Mouse (Mus musculus) C2C12 (cell line): Measurements from ENCODE around the gene Nkx6-2. TPM values are rescaled to one million over a fixed set of nuclear protein-coding genes. Genes with fewer than 3 reads are reported as not detected.

Source experiments
- H3K27me3 ChIP-seq: one replicate; pipeline ENCODE4 v1.6.1; 2011; ENCODE audit not compliant: control insufficient read depth, insufficient read depth, insufficient read length
- H3K36me3 ChIP-seq: one replicate; pipeline ENCODE4 v1.6.1; 2011; ENCODE audit not compliant: control insufficient read depth, insufficient read depth
- H3K4me3 ChIP-seq: one replicate; pipeline ENCODE4 v1.5.1; 2011; ENCODE audit warnings: mild to moderate bottlenecking, control low read depth; ENCODE audit not compliant: poor library complexity, insufficient read depth, severe bottlenecking
- H3K79me2 ChIP-seq: one replicate; pipeline ENCODE4 v1.6.1; 2011; ENCODE audit not compliant: control insufficient read depth, insufficient read depth
- H3K79me3 ChIP-seq: one replicate; pipeline ENCODE4 v1.6.1; 2011; ENCODE audit warnings: low read depth, control low read depth
- H3ac ChIP-seq: one replicate; pipeline ENCODE3; 2011; ENCODE audit warnings: low read depth; ENCODE audit not compliant: control insufficient read depth, insufficient read length
- CEBPB ChIP-seq: IDR thresholded peaks from one replicate; pipeline ENCODE4 v1.6.1; 2011; ENCODE audit warnings: low read depth, mild to moderate bottlenecking, control low read depth, moderate library complexity
- CTCF ChIP-seq: IDR thresholded peaks from one replicate; pipeline ENCODE4 v1.5.1; 2011; ENCODE audit not compliant: control insufficient read depth, insufficient read depth, insufficient read length
- FOSL1 ChIP-seq: IDR thresholded peaks from one replicate; pipeline ENCODE4 v1.8.0; 2011; ENCODE audit warnings: mild to moderate bottlenecking, low read length; ENCODE audit not compliant: poor library complexity, insufficient read depth, severe bottlenecking
- MAX ChIP-seq: IDR thresholded peaks from one replicate; pipeline ENCODE4 v1.6.1; 2011; ENCODE audit warnings: mild to moderate bottlenecking, control low read depth
- MYOD1 ChIP-seq: IDR thresholded peaks from one replicate; pipeline ENCODE4 v1.6.1; 2011; ENCODE audit warnings: low read depth; ENCODE audit not compliant: control insufficient read depth, insufficient read length
- MYOG ChIP-seq: IDR thresholded peaks from one replicate; pipeline ENCODE4 v1.6.1; 2011; ENCODE audit not compliant: control insufficient read depth, insufficient read length; ENCODE audit errors: extremely low read depth
- USF1 ChIP-seq: IDR thresholded peaks from one replicate; pipeline ENCODE4 v1.6.1; 2011; ENCODE audit warnings: low read depth, mild to moderate bottlenecking, control low read depth, moderate library complexity
- polyA plus RNA-seq: library from polyadenylated mRNA; unstranded; fragments of >200 nt; fragmentation: generic; extraction: Trizol; gene quantifications from one replicate; pipeline ENCODE4 v1.2.1, GENCODE M21; 2012; ENCODE audit warnings: missing spikeins

Nkx6-2 gene
- polyA plus RNA-seq, 1 experiment = 0.02 TPM

DNA sequence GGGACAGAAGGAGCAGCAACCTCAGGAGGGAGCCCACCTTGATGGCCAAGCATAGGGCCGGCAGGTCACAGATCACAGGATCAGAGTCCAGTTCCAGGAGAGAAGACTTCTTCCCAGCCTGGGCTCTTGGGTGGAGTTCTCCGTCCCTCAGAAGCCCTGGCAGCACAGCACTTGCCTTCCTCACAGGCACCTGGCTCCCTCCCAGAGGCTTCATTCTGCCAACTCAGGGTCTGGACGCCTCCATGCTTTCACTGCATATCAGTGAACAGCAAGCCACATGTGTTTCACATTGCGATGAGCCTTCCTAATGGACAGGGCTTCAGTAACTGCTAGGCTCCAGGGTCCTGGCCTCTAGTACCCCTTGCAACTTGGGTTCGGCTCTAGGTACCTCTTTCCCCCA lies 46.3 kb downstream of the Nkx6-2 start:
- no peak overlapping the region for H3ac ChIP-seq
- no peaks in the 10 kb centered on the region for H3K79me3 ChIP-seq
- H3K36me3 ChIP-seq = no peaks in the 10 kb centered on the region
- H3K4me3 ChIP-seq = no peak overlapping the region
- no peaks in the 10 kb centered on the region for H3K27me3 ChIP-seq
- no peak for TF ChIP-seq CEBPB
- no peak for TF ChIP-seq MAX
- TF ChIP-seq CTCF = no peak
- TF ChIP-seq MYOD1 = no peak
- no peak for TF ChIP-seq MYOG
- TF ChIP-seq USF1 = no peak
- no peak for TF ChIP-seq FOSL1
- no peaks in the 10 kb centered on the region for H3K79me2 ChIP-seq

DNA sequence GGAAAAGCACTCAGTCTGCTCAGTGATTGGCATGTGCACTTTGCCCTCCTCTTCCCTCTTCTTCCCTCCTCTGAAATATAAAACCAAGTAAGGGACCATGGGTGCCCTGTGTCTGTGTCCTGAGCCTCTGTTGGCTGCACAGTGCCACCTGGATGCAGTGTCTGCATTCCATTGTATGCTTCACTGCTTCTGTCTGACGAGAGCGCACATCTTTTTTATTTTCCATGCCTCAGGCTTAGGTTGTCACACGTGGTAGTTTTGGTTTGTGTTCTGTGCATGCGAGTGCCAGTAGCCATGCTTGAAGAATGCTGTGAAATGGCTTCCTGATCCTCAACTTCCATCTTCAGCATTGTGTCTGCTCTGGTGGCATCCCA lies 51.2 kb downstream of the Nkx6-2 start:
- H3K4me3 ChIP-seq = no peak overlapping the region
- TF ChIP-seq CTCF = no peak
- no peaks in the 10 kb centered on the region for H3K79me3 ChIP-seq
- H3K36me3 ChIP-seq = peaks cover 2% of the 10 kb centered on the region
- H3K27me3 ChIP-seq = no peaks in the 10 kb centered on the region
- no peaks in the 10 kb centered on the region for H3K79me2 ChIP-seq
- no peak overlapping the region for H3ac ChIP-seq

DNA sequence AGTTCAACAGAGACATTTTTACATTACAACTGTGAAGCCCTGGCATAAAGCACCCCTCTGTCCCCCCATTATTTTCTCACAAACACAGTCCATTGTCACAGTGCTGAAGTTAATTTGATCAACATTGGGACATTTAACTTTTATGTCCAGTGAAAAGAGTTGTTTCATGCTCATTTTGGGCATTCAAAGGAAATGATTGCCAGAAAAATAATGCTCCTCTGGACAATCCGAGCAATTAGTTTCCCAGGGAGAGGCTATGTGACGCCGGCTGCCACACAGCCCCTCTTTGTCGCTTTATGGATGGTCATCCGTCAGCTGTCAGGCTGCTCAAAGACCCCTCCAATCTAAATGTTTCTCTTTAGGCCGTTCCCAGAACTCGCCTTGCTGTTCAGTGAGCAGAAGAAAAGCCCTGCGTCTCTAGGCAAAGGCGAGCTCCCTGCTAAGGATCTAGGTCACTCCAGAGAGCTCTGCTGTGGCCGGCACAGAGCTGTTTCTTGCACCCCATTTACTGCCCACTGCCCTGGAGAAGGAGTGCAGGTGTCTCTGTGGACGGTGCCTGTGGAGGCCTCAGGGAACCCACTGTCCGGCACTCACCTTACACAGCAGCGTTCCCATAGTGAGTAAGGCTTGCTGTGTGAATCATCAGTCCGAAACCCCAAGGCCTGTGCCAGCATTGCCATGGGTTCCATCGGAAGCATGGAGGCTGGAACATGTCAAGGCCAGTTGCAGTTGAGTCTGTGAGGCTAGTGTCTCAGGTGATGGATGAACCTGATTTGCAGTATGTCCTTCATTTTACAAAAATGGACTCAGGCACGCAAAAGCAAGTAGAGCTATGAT lies 51.8 kb downstream of the Nkx6-2 start:
- Histone ChIP-seq H3K79me2 (no peaks in the 10 kb centered on the region), H3K36me3 (peaks cover 3% of the 10 kb centered on the region), H3ac (no peak overlapping the region), H3K27me3 (no peaks in the 10 kb centered on the region), H3K79me3 (no peaks in the 10 kb centered on the region), H3K4me3 (no peak overlapping the region)
- no peak for TF ChIP-seq MYOG
- TF ChIP-seq FOSL1 = no peak
- no peak for TF ChIP-seq CEBPB
- TF ChIP-seq MAX = no peak
- TF ChIP-seq MYOD1 = no peak
- TF ChIP-seq USF1 = no peak

Other genes starting within 250 kb of the Nkx6-2 start
- 22.7 TPM for gene Inpp5a, start 193.7 kb downstream of the Nkx6-2 start, polyA plus RNA-seq
- gene Cfap46, start 101.0 kb upstream of the Nkx6-2 start, polyA plus RNA-seq = 0.15 TPM